Mouse (Mus musculus): ENCODE results near the gene Vmn1r16.
"Not testable (repeated sequence)": the region's sequence is repeated elsewhere in the genome, so short reads cannot be mapped to it uniquely, and the experiment has no call there.

The Vmn1r16 gene

DNA sequence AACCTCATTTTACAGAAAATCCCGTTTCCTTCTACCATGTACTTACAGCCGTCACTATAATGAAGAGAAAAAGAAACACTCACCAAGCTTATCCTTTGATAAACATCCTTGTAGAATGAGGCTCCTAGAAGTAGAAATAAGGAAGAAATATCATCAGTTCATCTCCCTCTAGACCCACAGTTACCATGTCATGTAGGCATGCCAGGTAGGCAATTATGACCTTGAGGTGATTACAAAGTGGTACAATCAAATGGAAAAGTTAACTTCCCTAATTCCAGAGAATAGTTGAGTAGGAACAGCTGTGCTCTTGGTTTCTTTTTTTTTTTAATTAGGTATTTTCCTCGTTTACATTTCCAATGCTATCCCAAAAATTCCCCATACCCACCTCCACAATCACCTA, at the start of gene Vmn1r16:
Gene Vmn1r16, minus strand, starts transcription at position 101 of the 400 bp plus-strand sequence.
- DNase-seq, result no peak

DNA sequence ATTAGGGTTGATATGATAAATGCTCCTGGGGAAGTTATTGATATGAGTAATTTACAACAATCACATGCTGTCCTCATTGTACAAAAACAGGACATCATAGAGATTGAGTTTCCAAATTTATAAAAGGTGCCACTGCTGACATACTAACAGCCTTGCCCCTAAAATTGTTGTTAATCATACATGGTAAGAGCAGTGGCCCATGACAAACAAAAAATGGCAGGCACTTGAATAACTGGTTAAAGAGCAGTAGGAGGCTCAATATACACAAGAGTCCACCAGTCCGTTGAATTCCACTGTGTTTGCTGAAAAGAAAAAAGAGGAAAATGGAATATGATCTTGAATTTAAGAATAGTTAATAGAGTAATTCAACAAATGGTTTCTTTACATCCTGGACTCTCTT, 38.2 kb upstream of the Vmn1r16 start:
- DNase-seq, result no peak

- DNase-seq, result not testable (repeated sequence)
These were observed 36.6 kb upstream of the Vmn1r16 start for GRCm38 (mm10) chr6:57365866-57366265.

- no peak for DNase-seq
These were observed 34.3 kb upstream of the Vmn1r16 start, which contains the start of gene Vmn1r17 for GRCm38 (mm10) chr6:57363627-57364026. Vmn1r17 (minus strand) TSS chr6:57363727.

GRCm38 (mm10) chr6:57356864-57357263, 27.6 kb upstream of the Vmn1r16 start:
- no peak for DNase-seq

DNA sequence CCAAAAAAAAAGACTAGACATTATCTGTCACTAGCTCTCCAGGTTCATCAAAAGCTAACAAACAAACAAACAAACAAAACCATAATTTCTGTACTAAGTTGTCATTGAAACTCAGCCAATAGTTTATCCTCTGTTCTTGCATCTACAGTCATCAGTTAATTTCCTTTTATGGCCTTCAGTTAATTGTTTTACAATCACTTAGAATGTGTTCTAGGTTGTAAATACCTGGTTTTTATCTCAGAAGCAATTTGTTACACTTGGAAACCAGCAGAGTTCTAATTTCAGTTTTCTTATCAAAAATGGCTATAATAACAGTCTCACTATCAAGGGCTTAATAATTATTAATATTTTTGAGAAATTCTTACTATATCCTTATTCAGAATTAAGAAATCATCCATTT, 3.1 kb downstream of the Vmn1r16 start:
- no peak for DNase-seq

GRCm38 (mm10) chr6:57278952-57279351, 50.3 kb downstream of the Vmn1r16 start:
- DNase-seq, result no peak

GRCm38 (mm10) chr6:57272517-57272916, 56.8 kb downstream of the Vmn1r16 start:
- DNase-seq, result no peak

DNA sequence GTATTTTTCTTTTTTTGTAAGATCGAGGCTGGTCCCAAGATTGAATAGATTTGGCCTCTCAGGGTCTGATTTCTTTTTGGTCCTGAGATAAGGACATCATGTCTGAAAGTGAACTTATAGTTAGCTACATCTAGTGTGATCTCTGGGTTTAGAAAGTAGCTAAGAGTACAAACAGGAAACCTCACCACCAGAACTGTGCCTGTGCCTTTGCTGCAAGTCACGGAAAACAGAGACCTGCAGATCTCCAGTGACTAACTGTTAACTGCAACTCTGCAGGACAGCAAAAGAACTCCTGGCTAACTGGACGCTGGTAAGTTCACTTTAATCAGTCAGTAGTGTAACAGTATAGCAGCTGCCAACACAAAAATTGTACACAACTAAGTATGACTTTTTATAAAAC, 57.4 kb downstream of the Vmn1r16 start:
- DNase-seq, result no peak
